Mouse (Mus musculus): ENCODE data around the gene Pkp3. TPM values are rescaled to one million over a fixed set of nuclear protein-coding genes. Genes with fewer than 3 reads are reported as not detected.

Pkp3 gene
- polyA plus RNA-seq, 1 experiment = 19.6 TPM

DNA sequence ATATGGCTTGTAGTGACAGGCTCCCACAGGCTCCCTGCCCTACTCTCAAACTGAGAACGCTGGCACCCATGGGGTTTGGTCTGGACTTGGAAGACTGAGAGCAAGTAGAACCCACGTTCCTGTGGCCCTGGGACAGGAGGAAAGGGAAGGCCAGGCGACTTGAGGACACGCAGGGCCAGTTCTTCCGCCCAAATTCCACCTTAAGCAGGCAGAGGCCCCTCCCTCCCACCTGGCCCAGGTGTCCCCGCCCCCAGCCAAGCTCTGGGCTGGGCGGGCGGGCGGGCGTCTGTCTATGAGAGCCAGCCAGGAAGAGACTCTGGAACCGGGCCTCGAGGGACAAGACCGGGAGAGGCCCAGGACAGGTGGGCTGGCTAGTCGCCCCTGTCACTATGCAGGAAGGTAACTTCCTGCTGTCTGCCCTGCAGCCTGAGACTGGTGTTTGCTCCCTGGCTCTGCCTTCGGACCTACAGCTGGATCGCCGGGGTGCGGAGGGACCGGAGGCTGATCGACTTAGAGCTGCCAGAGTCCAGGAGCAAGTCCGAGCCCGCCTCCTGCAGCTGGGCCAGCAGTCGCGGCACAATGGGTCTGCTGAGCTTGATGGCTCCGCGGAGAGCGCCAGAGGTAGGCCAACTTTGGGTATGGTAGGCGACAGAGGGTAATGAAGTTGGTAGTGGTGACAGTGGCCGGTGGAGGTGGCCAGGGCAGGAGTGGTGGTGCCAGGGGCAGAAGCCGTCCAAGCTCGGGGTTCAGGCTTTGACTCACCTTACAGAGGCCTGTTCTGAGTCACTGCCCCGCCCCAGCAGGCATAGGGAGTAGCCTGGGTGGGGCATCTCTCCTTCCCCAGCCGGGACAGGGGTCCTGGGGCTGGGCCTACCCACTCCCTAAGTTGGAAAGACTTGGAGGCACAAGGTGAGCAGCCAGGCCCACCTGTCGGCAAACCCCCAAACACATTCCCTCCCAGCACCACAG is 1.7 kb downstream of the Pkp3 start:
- Histone ChIP-seq H3K9ac (ENCODE audit: low read depth, poor library complexity, severe bottlenecking) (peak overlapping the region; percentile 62), H3K27ac (ENCODE audit: insufficient read depth, low read length) (no peak overlapping the region), H3K9me3 (replicated peaks; ENCODE audit: control insufficient read depth, insufficient read depth, low read length, poor library complexity, severe bottlenecking) (no peaks in the 10 kb centered on the region), H3K4me1 (ENCODE audit: control insufficient read depth, insufficient read depth, low read length) (peaks cover 4% of the 10 kb centered on the region), H3K36me3 (ENCODE audit: control insufficient read depth, insufficient read depth, low read length, poor library complexity, severe bottlenecking) (no peaks in the 10 kb centered on the region), H3K27me3 (ENCODE audit: control insufficient read depth, insufficient read depth, low read length, poor library complexity, severe bottlenecking) (no peaks in the 10 kb centered on the region), H3K4me3 (ENCODE audit: low read depth, low read length) (peak overlapping the region; percentile 71)
- no peak for TF ChIP-seq CTCF (IDR thresholded peaks at IDR 0.05; ENCODE audit: low read depth, low read length)
- TF ChIP-seq POLR2A (IDR thresholded peaks at IDR 0.05; ENCODE audit: insufficient read depth, low read length) = no peak
- no peak for TF ChIP-seq EP300 (IDR thresholded peaks at IDR 0.05; ENCODE audit: insufficient read depth, low read depth, low read length)

DNA sequence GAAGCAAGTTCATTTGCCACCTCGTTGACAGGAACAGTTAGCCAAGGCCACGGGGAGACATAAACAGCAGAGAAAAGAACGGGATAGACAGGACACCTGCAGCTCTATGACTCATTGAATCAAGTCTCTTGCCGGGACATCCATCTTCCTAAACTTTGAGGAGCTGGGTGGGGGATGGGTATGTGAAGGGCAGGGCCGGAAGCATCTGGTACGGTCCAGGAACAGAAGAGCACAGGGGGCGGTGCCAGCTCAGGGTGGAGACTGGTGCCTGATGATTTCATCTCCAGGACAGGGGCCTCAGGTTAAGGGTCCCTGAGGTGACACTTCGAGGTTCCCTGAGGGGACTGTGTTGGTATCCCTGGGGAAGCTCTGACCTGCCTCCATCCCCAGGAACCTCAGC is 9.9 kb downstream of the Pkp3 start:
- H3K4me1 ChIP-seq (ENCODE audit: control insufficient read depth, insufficient read depth, low read length) = peaks cover 4% of the 10 kb centered on the region
- H3K4me3 ChIP-seq (ENCODE audit: low read depth, low read length) = peak overlapping the region; percentile 39
- H3K9ac ChIP-seq (ENCODE audit: low read depth, poor library complexity, severe bottlenecking) = no peak overlapping the region
- H3K36me3 ChIP-seq (ENCODE audit: control insufficient read depth, insufficient read depth, low read length, poor library complexity, severe bottlenecking) = no peaks in the 10 kb centered on the region
- TF ChIP-seq EP300 (IDR thresholded peaks at IDR 0.05; ENCODE audit: insufficient read depth, low read depth, low read length) (0 out of 2 replicates have a peak, but pooled peaks have one; percentile 35), POLR2A (IDR thresholded peaks at IDR 0.05; ENCODE audit: insufficient read depth, low read length) (no peak)
- H3K27me3 ChIP-seq (ENCODE audit: control insufficient read depth, insufficient read depth, low read length, poor library complexity, severe bottlenecking) = no peaks in the 10 kb centered on the region
- H3K27ac ChIP-seq (ENCODE audit: insufficient read depth, low read length) = no peak overlapping the region
- no peaks in the 10 kb centered on the region for H3K9me3 ChIP-seq (replicated peaks; ENCODE audit: control insufficient read depth, insufficient read depth, low read length, poor library complexity, severe bottlenecking)

DNA sequence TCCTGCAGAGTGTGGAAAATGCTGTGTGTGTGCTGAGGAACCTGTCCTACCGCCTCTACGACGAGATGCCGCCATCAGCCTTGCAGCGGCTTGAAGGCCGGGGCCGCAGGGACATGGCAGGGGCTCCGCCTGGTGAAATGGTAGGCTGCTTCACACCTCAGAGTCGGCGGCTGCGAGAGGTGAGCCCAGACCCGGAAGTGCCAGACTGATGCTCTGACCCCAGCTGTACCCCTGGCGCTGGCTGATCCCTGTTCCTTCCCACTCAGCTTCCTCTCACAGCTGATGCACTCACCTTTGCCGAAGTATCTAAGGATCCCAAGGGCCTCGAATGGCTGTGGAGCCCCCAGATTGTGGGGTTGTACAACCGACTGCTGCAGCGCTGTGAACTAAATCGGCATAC is 10.5 kb downstream of the Pkp3 start:
- peak overlapping the region; percentile 8; the same call in 1 of the 2 replicates for H3K9ac ChIP-seq (ENCODE audit: low read depth, poor library complexity, severe bottlenecking)

DNA sequence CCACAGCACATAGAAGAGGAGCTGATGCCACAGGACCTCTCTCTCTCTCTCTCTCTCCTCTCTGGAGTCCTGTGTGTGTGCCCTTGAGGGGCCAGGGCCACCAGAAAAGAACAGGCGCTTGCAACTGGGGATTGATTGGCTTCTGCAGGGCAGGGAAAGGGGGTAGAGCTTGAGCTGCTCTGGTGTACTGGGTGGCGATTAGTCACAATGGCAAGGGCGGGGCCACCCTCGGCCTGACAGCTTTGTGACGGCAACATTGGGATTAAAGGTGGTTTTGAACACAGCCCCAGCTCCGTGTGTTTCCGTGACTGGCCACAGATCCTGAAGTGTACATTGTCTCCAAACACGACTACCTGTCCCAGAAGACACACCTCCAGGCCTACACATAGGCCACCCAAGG is 12.2 kb downstream of the Pkp3 start:
- H3K4me1 ChIP-seq (ENCODE audit: control insufficient read depth, insufficient read depth, low read length) = peaks cover 8% of the 10 kb centered on the region
- H3K27me3 ChIP-seq (ENCODE audit: control insufficient read depth, insufficient read depth, low read length, poor library complexity, severe bottlenecking) = no peaks in the 10 kb centered on the region
- no peak overlapping the region for H3K4me3 ChIP-seq (ENCODE audit: low read depth, low read length)
- no peaks in the 10 kb centered on the region for H3K36me3 ChIP-seq (ENCODE audit: control insufficient read depth, insufficient read depth, low read length, poor library complexity, severe bottlenecking)
- no peak for TF ChIP-seq CTCF (IDR thresholded peaks at IDR 0.05; ENCODE audit: low read depth, low read length)
- no peak for TF ChIP-seq EP300 (IDR thresholded peaks at IDR 0.05; ENCODE audit: insufficient read depth, low read depth, low read length)
- no peak for TF ChIP-seq POLR2A (IDR thresholded peaks at IDR 0.05; ENCODE audit: insufficient read depth, low read length)
- no peaks in the 10 kb centered on the region for H3K9me3 ChIP-seq (replicated peaks; ENCODE audit: control insufficient read depth, insufficient read depth, low read length, poor library complexity, severe bottlenecking)
- no peak overlapping the region for H3K27ac ChIP-seq (ENCODE audit: insufficient read depth, low read length)
- no peak overlapping the region for H3K9ac ChIP-seq (ENCODE audit: low read depth, poor library complexity, severe bottlenecking)

More for the DNA sequence above, 10.5 kb downstream of the Pkp3 start:
- H3K27me3 ChIP-seq (ENCODE audit: control insufficient read depth, insufficient read depth, low read length, poor library complexity, severe bottlenecking) = no peaks in the 10 kb centered on the region
- H3K9me3 ChIP-seq (replicated peaks; ENCODE audit: control insufficient read depth, insufficient read depth, low read length, poor library complexity, severe bottlenecking) = no peaks in the 10 kb centered on the region
- H3K4me3 ChIP-seq (ENCODE audit: low read depth, low read length) = peak overlapping the region; percentile 39
- H3K27ac ChIP-seq (ENCODE audit: insufficient read depth, low read length) = no peak overlapping the region
- no peak for TF ChIP-seq POLR2A (IDR thresholded peaks at IDR 0.05; ENCODE audit: insufficient read depth, low read length)
- TF ChIP-seq CTCF (IDR thresholded peaks at IDR 0.05; ENCODE audit: low read depth, low read length) = no peak
- no peak for TF ChIP-seq EP300 (IDR thresholded peaks at IDR 0.05; ENCODE audit: insufficient read depth, low read depth, low read length)
- no peaks in the 10 kb centered on the region for H3K36me3 ChIP-seq (ENCODE audit: control insufficient read depth, insufficient read depth, low read length, poor library complexity, severe bottlenecking)
- H3K4me1 ChIP-seq (ENCODE audit: control insufficient read depth, insufficient read depth, low read length) = peaks cover 4% of the 10 kb centered on the region

DNA sequence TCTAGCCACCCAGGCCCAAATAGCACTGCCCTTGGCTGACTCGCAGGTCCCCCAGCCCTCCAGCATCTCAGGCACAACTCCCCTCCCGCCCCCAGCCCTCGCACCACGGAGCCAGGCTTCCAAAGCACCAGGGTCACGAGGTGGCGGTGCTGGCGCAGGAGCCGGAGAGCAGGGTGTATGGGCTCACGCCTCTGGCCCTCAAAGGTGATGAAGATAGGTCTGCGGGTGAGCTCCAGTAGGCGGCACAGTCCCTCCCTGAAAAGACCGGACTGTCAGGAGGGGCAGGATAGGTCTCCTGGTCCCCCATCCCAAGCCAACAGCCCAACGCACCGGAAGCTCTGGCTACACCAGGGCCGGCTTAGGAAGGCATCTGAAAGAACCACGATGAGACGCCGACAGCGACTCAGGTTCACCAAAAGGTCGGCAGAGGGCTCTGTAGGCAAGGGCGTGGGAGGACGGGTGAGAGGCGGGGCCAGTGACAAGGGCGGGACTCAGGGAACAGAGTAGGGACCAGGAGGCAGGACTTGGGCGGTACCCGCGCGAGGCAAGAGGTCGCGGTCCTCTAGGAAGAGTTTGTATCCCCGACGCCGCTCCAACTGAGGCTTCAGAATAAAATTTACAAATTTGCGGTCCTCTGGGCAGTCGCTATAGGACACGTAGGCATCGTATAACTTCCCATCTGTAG is 14.2 kb downstream of the Pkp3 start:
- peak; percentile 66 for TF ChIP-seq CTCF (IDR thresholded peaks at IDR 0.05; ENCODE audit: low read depth, low read length)
- peak; percentile 23 for TF ChIP-seq POLR2A (IDR thresholded peaks at IDR 0.05; ENCODE audit: insufficient read depth, low read length)
- no peak for TF ChIP-seq EP300 (IDR thresholded peaks at IDR 0.05; ENCODE audit: insufficient read depth, low read depth, low read length)
- Histone ChIP-seq H3K36me3 (ENCODE audit: control insufficient read depth, insufficient read depth, low read length, poor library complexity, severe bottlenecking) (no peaks in the 10 kb centered on the region), H3K4me3 (ENCODE audit: low read depth, low read length) (peak overlapping the region; percentile 41), H3K27ac (ENCODE audit: insufficient read depth, low read length) (no peak overlapping the region), H3K4me1 (ENCODE audit: control insufficient read depth, insufficient read depth, low read length) (peaks cover 9% of the 10 kb centered on the region), H3K27me3 (ENCODE audit: control insufficient read depth, insufficient read depth, low read length, poor library complexity, severe bottlenecking) (no peaks in the 10 kb centered on the region), H3K9me3 (replicated peaks; ENCODE audit: control insufficient read depth, insufficient read depth, low read length, poor library complexity, severe bottlenecking) (no peaks in the 10 kb centered on the region), H3K9ac (ENCODE audit: low read depth, poor library complexity, severe bottlenecking) (peak overlapping the region; percentile 40)
